Mouse (Mus musculus): ENCODE measurements at regions not wholly inside any gene's neighbourhood (a gene's known extent, or its start where the extent isn't known, plus 50 kb on each side); places are given as distances from the start of the nearest gene placed in this dataset.

DNA sequence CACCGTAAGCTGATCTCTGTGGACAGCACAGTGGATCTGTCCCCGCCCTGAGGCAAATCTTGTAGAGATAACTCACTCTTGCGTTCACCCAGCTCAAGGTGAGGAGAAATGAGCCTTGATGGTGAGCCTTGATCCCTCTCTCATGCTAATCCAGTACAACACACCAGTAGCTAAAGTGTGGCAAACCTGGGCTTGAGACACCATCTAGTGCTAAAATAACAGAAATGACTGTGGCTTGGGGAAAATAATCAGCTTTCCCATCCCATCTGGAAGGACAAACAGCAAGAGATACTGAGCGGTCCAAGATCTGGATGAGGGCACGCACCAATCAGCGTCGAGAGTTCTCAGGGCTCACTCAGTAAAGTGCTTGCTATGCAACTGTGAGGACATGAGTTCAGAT lies 50.9 kb upstream of the Cbln4 start:
- Histone ChIP-seq H3K27me3 (replicated peaks; ENCODE audit: low read depth, poor library complexity, severe bottlenecking) (no peaks in the 10 kb centered on the region), H3K4me1 (no peaks in the 10 kb centered on the region), H3K9me3 (no peaks in the 10 kb centered on the region), H3K4me3 (no peak overlapping the region), H3K27ac (replicated peaks) (no peak overlapping the region), H3K36me3 (replicated peaks) (no peaks in the 10 kb centered on the region)
- DNase-seq (ENCODE audit: low spot score): no peak
- 89% methylated on average over 7 of the region's 7 CpGs for WGBS

DNA sequence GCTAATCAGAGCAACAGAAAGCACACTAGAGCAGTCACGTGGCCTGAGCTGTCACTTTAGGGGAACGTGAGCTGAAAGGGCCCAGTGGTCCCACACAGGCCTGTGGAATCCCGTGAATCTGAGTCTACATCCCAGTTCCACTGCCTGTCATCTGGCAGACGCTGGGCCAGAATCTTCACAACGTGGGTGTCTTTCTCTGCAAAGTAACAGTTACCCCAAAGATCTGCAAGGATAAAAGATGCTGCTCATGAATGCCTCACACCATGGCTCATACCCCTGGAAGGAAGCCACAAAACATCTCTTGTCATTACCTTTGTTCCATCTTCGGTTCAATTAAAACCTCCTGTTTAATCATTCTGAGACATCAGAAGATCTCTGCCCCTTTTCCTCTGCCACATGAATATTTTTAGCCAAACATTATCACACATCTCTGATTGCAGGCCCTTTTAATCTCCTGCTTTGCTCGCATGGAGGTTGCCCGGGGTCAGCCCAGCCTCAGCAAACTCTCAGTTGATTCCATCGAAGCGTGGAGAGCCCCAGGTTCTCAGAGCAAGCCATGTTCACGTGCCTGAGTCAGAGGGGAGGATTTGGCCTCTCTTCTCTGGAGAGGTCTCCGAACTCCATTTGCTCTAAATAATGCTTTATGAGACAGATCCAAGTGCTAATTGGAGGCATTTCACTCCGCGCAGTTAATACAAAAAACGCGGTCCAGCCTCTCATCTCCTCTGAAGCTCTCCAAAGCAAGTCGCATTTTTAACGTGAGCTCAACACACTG lies 60.8 kb upstream of the Cbln4 start:
- 74% methylated on average over 18 of the region's 18 CpGs for WGBS
- H3K4me1 ChIP-seq: peaks cover 14% of the 10 kb centered on the region; the same call in 1 of the 2 replicates
- no peak overlapping the region for H3K27ac ChIP-seq (replicated peaks)
- H3K36me3 ChIP-seq (replicated peaks): no peaks in the 10 kb centered on the region
- no peak overlapping the region for H3K4me3 ChIP-seq
- DNase-seq (ENCODE audit: low spot score): no peak
- H3K9me3 ChIP-seq: no peaks in the 10 kb centered on the region
- H3K27me3 ChIP-seq (replicated peaks; ENCODE audit: low read depth, poor library complexity, severe bottlenecking): no peaks in the 10 kb centered on the region

DNA sequence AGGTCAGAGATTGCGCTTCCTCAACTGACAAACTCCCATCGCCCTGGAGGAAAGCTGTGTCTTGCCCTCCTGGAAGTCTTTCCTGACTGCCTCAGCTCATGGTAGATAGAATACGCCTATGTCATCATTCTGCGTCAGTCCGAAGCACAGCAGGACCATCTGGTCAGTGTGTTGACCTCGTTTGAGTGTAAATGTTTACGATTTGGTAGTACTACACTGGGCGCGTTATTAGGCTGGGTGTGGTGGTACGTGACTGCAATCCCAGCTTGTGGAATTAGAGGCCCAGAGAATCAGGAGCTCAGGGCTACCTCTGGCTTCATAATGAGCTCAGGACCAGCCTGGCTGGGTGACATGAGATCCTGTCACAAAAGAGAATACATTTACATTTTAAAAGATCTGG lies 62.0 kb upstream of the Cbln4 start:
- Histone ChIP-seq H3K36me3 (replicated peaks) (no peaks in the 10 kb centered on the region), H3K9me3 (no peaks in the 10 kb centered on the region), H3K27me3 (replicated peaks; ENCODE audit: low read depth, poor library complexity, severe bottlenecking) (no peaks in the 10 kb centered on the region), H3K4me3 (no peak overlapping the region), H3K27ac (replicated peaks) (no peak overlapping the region), H3K4me1 (peaks cover 14% of the 10 kb centered on the region; the same call in 1 of the 2 replicates)
- no peak for DNase-seq (ENCODE audit: low spot score)
- 74% methylated on average over 10 of the region's 10 CpGs for WGBS

DNA sequence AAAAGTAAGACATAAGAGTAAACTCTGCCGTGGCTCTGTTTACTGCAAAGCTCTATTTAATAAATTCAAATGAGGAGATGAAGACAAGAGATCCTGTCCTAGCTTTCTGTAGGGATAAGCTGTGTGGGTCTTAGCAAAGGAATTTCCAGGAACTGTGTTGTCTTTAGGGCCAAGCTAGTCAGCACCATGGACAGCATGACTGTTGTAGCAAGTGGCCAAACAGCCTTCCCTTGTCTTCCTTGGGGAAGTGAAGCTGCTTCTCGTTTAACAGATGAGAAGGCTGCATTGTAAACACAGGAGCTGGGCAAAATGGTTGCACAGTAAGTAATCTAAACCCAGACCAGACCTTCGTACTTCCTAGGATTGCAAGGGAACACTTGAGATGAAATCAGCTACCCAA lies 67.4 kb upstream of the Cbln4 start:
- Histone ChIP-seq H3K4me1 (0 out of 2 replicates have a peak, but pooled peaks cover 2% of the 10 kb centered on the region), H3K27ac (replicated peaks) (no peak overlapping the region), H3K4me3 (no peak overlapping the region), H3K9me3 (no peaks in the 10 kb centered on the region), H3K36me3 (replicated peaks) (no peaks in the 10 kb centered on the region), H3K27me3 (replicated peaks; ENCODE audit: low read depth, poor library complexity, severe bottlenecking) (no peaks in the 10 kb centered on the region)
- peak; percentile 67 for DNase-seq (ENCODE audit: low spot score)
- 46% methylated on average over 3 of the region's 3 CpGs for WGBS

DNA sequence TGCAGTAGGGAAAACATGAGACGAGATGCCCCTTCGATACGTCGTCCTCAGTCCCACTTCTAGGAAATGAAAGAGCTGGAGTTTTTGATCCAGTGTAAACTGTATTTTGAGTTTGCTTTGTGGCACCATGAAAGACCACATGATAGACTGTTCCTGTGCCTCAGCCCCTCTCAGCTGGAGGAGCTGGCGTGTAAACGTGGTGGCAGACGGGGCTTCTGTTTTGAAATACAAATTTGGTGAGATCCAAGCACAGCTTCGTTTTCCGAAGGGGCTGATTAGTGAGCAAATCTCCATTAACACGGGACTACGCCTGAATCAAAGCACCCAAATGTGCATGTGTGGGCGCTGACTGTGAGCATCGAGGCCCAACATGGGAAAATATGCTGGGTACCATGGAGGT lies 70.4 kb upstream of the Cbln4 start:
- Histone ChIP-seq H3K4me1 (no peaks in the 10 kb centered on the region), H3K27me3 (replicated peaks; ENCODE audit: low read depth, poor library complexity, severe bottlenecking) (no peaks in the 10 kb centered on the region), H3K36me3 (replicated peaks) (no peaks in the 10 kb centered on the region), H3K4me3 (no peak overlapping the region), H3K9me3 (no peaks in the 10 kb centered on the region), H3K27ac (replicated peaks) (no peak overlapping the region)
- 92% methylated on average over 13 of the region's 13 CpGs for WGBS
- DNase-seq (ENCODE audit: low spot score): no peak

- Histone ChIP-seq H3K27me3 (replicated peaks; ENCODE audit: low read depth, poor library complexity, severe bottlenecking) (no peaks in the 10 kb centered on the region), H3K27ac (replicated peaks) (no peak overlapping the region), H3K4me3 (no peak overlapping the region), H3K9me3 (no peaks in the 10 kb centered on the region), H3K36me3 (replicated peaks) (no peaks in the 10 kb centered on the region), H3K4me1 (no peaks in the 10 kb centered on the region)
- 78% methylated on average over 10 of the region's 10 CpGs for WGBS
- DNase-seq (ENCODE audit: low spot score): no peak
Observed at GRCm38 (mm10) chr2:172115604-172116206, 72.4 kb upstream of the Cbln4 start.

- WGBS: 75% methylated on average over 2 of the region's 2 CpGs
- no peak overlapping the region for H3K27ac ChIP-seq (replicated peaks)
- no peaks in the 10 kb centered on the region for H3K36me3 ChIP-seq (replicated peaks)
- H3K4me3 ChIP-seq: no peak overlapping the region
- H3K4me1 ChIP-seq: no peaks in the 10 kb centered on the region
- no peaks in the 10 kb centered on the region for H3K27me3 ChIP-seq (replicated peaks; ENCODE audit: low read depth, poor library complexity, severe bottlenecking)
- 0 out of 2 replicates have a peak, but pooled peaks cover 2% of the 10 kb centered on the region for H3K9me3 ChIP-seq
- DNase-seq (ENCODE audit: low spot score): no peak
Observed at GRCm38 (mm10) chr2:172127517-172127916, 84.3 kb upstream of the Cbln4 start.

GRCm38 (mm10) chr2:172131232-172131631 lies 88.0 kb upstream of the Cbln4 start:
- Histone ChIP-seq H3K36me3 (replicated peaks) (no peaks in the 10 kb centered on the region), H3K4me3 (no peak overlapping the region), H3K27me3 (replicated peaks; ENCODE audit: low read depth, poor library complexity, severe bottlenecking) (no peaks in the 10 kb centered on the region), H3K4me1 (no peaks in the 10 kb centered on the region), H3K9me3 (no peaks in the 10 kb centered on the region), H3K27ac (replicated peaks) (no peak overlapping the region)
- WGBS: 57% methylated on average over 1 of the region's 1 CpGs
- DNase-seq (ENCODE audit: low spot score): no peak

GRCm38 (mm10) chr2:172132623-172133332 lies 89.5 kb upstream of the Cbln4 start:
- no peaks in the 10 kb centered on the region for H3K27me3 ChIP-seq (replicated peaks; ENCODE audit: low read depth, poor library complexity, severe bottlenecking)
- no peak overlapping the region for H3K4me3 ChIP-seq
- DNase-seq (ENCODE audit: low spot score): no peak
- 85% methylated on average over 15 of the region's 15 CpGs for WGBS
- no peaks in the 10 kb centered on the region for H3K4me1 ChIP-seq
- no peaks in the 10 kb centered on the region for H3K36me3 ChIP-seq (replicated peaks)
- H3K27ac ChIP-seq (replicated peaks): no peak overlapping the region
- no peaks in the 10 kb centered on the region for H3K9me3 ChIP-seq

DNA sequence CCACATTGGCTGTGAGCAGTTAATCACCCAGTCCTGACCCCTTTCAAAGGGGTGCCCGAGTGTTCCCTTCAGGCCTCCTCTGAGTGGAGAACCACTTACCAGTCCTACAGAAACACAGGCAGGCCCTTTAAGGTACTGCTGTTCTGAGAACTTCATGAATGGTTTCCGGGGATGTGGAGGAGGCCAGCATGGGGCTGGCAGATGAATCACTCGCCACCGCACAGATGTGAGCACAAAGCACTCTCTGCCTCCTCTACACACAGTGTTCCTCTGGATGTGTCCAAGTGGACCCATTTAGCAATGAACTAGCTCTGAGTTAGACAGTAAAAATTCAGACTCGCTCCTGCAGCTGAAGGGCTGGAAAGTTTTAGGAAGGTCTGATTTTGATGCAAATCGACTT lies 96.8 kb upstream of the Cbln4 start:
- DNase-seq (ENCODE audit: low spot score): no peak
- Histone ChIP-seq H3K9me3 (no peaks in the 10 kb centered on the region), H3K36me3 (replicated peaks) (no peaks in the 10 kb centered on the region), H3K4me3 (no peak overlapping the region), H3K27ac (replicated peaks) (no peak overlapping the region), H3K27me3 (replicated peaks; ENCODE audit: low read depth, poor library complexity, severe bottlenecking) (no peaks in the 10 kb centered on the region), H3K4me1 (peaks cover 12% of the 10 kb centered on the region)
- WGBS: 56% methylated on average over 6 of the region's 6 CpGs

GRCm38 (mm10) chr2:172143269-172143668 lies 100.0 kb upstream of the Cbln4 start:
- H3K4me1 ChIP-seq: peaks cover 12% of the 10 kb centered on the region
- no peaks in the 10 kb centered on the region for H3K9me3 ChIP-seq
- DNase-seq (ENCODE audit: low spot score): peak; percentile 19
- no peaks in the 10 kb centered on the region for H3K27me3 ChIP-seq (replicated peaks; ENCODE audit: low read depth, poor library complexity, severe bottlenecking)
- 62% methylated on average over 9 of the region's 9 CpGs for WGBS
- no peak overlapping the region for H3K27ac ChIP-seq (replicated peaks)
- H3K4me3 ChIP-seq: no peak overlapping the region
- H3K36me3 ChIP-seq (replicated peaks): no peaks in the 10 kb centered on the region

GRCm38 (mm10) chr2:172148736-172149135 lies 99.6 kb upstream of the Mc3r start:
- WGBS: 84% methylated on average over 4 of the region's 4 CpGs
- H3K27ac ChIP-seq (replicated peaks): no peak overlapping the region
- H3K27me3 ChIP-seq (replicated peaks; ENCODE audit: low read depth, poor library complexity, severe bottlenecking): no peaks in the 10 kb centered on the region
- H3K4me1 ChIP-seq: no peaks in the 10 kb centered on the region
- no peak overlapping the region for H3K4me3 ChIP-seq
- no peak for DNase-seq (ENCODE audit: low spot score)
- peaks cover 7% of the 10 kb centered on the region; the same call in 1 of the 2 replicates for H3K9me3 ChIP-seq
- H3K36me3 ChIP-seq (replicated peaks): no peaks in the 10 kb centered on the region

DNA sequence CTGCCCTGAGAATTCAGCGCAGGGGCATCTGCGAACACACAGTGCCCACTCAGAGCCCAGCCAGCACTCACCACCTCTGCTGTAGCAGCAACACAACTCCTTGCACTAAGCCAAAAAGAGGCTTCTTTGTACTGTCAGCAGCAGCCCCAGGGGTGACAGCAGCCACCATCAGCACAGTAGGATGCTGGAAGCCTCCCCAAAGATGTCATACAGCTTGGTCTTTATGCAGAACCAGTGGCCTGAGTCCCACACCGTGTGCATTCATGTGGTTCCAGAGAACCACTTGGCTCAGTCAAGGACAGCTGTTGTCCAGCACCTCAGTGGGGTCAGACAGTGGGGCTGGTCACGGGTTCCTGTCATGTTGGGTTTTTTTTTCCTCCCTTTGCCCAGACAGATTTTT lies 98.6 kb upstream of the Mc3r start:
- WGBS: 71% methylated on average over 4 of the region's 4 CpGs
- H3K27me3 ChIP-seq (replicated peaks; ENCODE audit: low read depth, poor library complexity, severe bottlenecking): no peaks in the 10 kb centered on the region
- H3K9me3 ChIP-seq: peaks cover 7% of the 10 kb centered on the region; the same call in 1 of the 2 replicates
- H3K27ac ChIP-seq (replicated peaks): no peak overlapping the region
- no peak overlapping the region for H3K4me3 ChIP-seq
- no peaks in the 10 kb centered on the region for H3K4me1 ChIP-seq
- no peaks in the 10 kb centered on the region for H3K36me3 ChIP-seq (replicated peaks)
- DNase-seq (ENCODE audit: low spot score): no peak
